Mouse (Mus musculus) B cell, adult 62 days (primary cell): ENCODE results near the gene Prnp. TPM values are rescaled to one million over a fixed set of nuclear protein-coding genes. Genes with fewer than 3 reads are reported as not detected.

Source experiments
- total RNA-seq: library from RNA; stranded (reverse); gene quantifications from 4 replicates; pipeline ENCODE4 v1.2.4, GENCODE M21; 2023

The Prnp gene
- 5.2 to 8.3 TPM (median 6.3 TPM) in 4 replicates for total RNA-seq

GRCm38 (mm10) chr2:131909683-131910572 is at the start of gene Prnp, which contains the start of gene Prn:
Gene Prnp (plus strand): TSS chr2:131909928.
Gene Prn (plus strand): TSS chr2:131909957.

GRCm38 (mm10) chr2:131950598-131951095 is 40.9 kb downstream of the Prnp start, which contains the start of gene Prnd:
Gene Prnd (plus strand): TSS chr2:131950861.

Other genes with a start within 250 kb of the Prnp start
- gene Erv3, start 50.2 kb upstream of the Prnp start, total RNA-seq = not detected in 4 replicates
- not detected in 4 replicates for gene Prn, start within 50 bp of the Prnp start, total RNA-seq
- gene Prnd, start 40.9 kb downstream of the Prnp start, total RNA-seq = not detected in 4 replicates
- 193 to 216 TPM (median 207 TPM) in 4 replicates for gene Rassf2, start 120.3 kb downstream of the Prnp start, total RNA-seq
- gene Slc23a2, start 235.2 kb downstream of the Prnp start, total RNA-seq = 38.2 to 58.4 TPM (median 47.2 TPM) in 4 replicates